Comparison of ENCODE assay signal across 8 mouse cellular contexts in the genomic region with DNA sequence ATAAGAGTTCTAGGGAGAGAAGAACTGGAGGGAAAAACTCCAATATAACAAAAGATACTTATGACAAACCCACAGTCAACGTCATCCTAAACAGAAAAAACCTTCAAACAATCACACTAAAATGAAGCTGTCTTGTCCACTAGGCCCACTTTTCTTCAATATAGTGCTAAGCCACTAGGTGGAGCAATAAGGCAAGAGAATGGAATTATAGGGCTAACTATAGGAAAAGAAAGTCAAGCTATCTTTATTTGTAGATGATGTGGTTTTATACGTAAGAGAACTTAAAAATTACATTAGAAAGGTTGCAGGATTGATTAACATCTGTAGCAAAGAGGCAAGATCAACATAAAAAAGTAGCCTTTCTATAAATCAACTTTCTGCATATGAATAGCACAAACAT.
DNase-seq lines count a peak whose midpoint lies in the region; ATAC-seq and TF ChIP-seq lines count a peak whose summit lies in the region.

No protein-coding gene starts in this region.

- 12% methylated on average over 2 of the region's 2 CpGs for WGBS in forebrain, postnatal 0 days

- no peak overlapping the region for H3K4me3 ChIP-seq in layer of hippocampus, adult 2 months
- H3K4me3 ChIP-seq in forebrain, postnatal 0 days (ENCODE audit: low read depth, low read length), result no peak overlapping the region

- intact Hi-C loops in heart, postnatal 25 days (cut with DNase I), result loop anchor here (10.0 kb wide), 1 partner anchor 501 kb away; no protein-coding TSS in a partner anchor

- DNase-seq in cerebellum, adult 9-11 months, result no peak
- peak; percentile 8 to 57 for DNase-seq in layer of hippocampus, adult 2 months (ENCODE audit: low spot score in 2 of 2)
- DNase-seq in layer of hippocampus, postnatal 36 days, result no peak
- peak; percentile 20 for DNase-seq in MEL-GATA-1-ER (ENCODE audit: extremely low read depth, low read depth)
- DNase-seq in forebrain, postnatal 0 days, result peak; percentile 84
- DNase-seq in urinary bladder, adult 18-20 months (ENCODE audit: low spot score in 2 of 2), result no peak
- DNase-seq in heart, postnatal 25 days (ENCODE audit: low spot score), result no peak

- TF ChIP-seq CTCF in layer of hippocampus, adult 2 months (conservative IDR thresholded peaks at IDR 0.05), result peak; percentile 90
- peak; percentile 87 for TF ChIP-seq CTCF in forebrain, postnatal 0 days (IDR thresholded peaks at IDR 0.05; ENCODE audit: low read depth)

- no peaks in the 10 kb centered on the region for H3K36me3 ChIP-seq in forebrain, postnatal 0 days (ENCODE audit: insufficient read depth)

- H3K27ac ChIP-seq in layer of hippocampus, adult 2 months, result no peak overlapping the region
- H3K27ac ChIP-seq in forebrain, postnatal 0 days (ENCODE audit: low read depth, low read length), result no peak overlapping the region

- no peaks in the 10 kb centered on the region for H3K4me1 ChIP-seq in forebrain, postnatal 0 days (ENCODE audit: insufficient read depth)

- H3K9me3 ChIP-seq in forebrain, postnatal 0 days (ENCODE audit: low read length), result no peaks in the 10 kb centered on the region

- no peaks in the 10 kb centered on the region for H3K27me3 ChIP-seq in forebrain, postnatal 0 days (ENCODE audit: insufficient read depth, low read length)

- ATAC-seq in cerebellum, adult (ENCODE audit: insufficient number of reproducible peaks, low FRiP score, low TSS enrichment), result peak; percentile 64; the same call in 1 of the 2 replicates
- peak; percentile 59; the same call in 1 of the 2 replicates for ATAC-seq in forebrain, postnatal 0 days

- H3K4me2 ChIP-seq in forebrain, postnatal 0 days (ENCODE audit: low read depth), result no peak overlapping the region

- no peak overlapping the region for H3K9ac ChIP-seq in forebrain, postnatal 0 days

Comparison
In these comparisons a context has a peak if more than half of its experiments do, and no peak if none do; other contexts are left out.
1. DNase-seq: peak in layer of hippocampus, adult 2 months (2 of 2), MEL-GATA-1-ER (single experiment) and forebrain, postnatal 0 days (single experiment); none in cerebellum, adult 9-11 months (single experiment), layer of hippocampus, postnatal 36 days (0 of 2), urinary bladder, adult 18-20 months (0 of 2) and heart, postnatal 25 days (single experiment).